Mouse (Mus musculus) embryonic facial prominence, embryonic 11.5 days (tissue): ENCODE data around the gene Cryl1. TPM values are rescaled to one million over a fixed set of nuclear protein-coding genes. Genes with fewer than 3 reads are reported as not detected.

Experiments
- ATAC-seq: fragments of 200-750 bp; cut with Nextera tagmentation; replicated peaks from 2 replicates; pipeline ENCODE4 v1.8.0; 2017; ENCODE audit warnings: low read depth; ENCODE audit not compliant: insufficient number of reproducible peaks, low FRiP score, low TSS enrichment
- DNase-seq: peaks from one replicate; pipeline ENCODE4 v3.0.0-alpha.2; 2015; ENCODE audit warnings: low spot score
- H3K27ac ChIP-seq: fragments of 300-500 bp; sonication (generic); replicated peaks from 2 replicates; pipeline ENCODE4 v1.5.1; 2014; ENCODE audit warnings: mild to moderate bottlenecking, low read depth, low read length, control low read depth
- H3K27me3 ChIP-seq: fragments of 300-500 bp; sonication (generic); 2 replicates; pipeline ENCODE4 v1.6.1; 2014; ENCODE audit warnings: mild to moderate bottlenecking, low read length, moderate library complexity, mixed read lengths; ENCODE audit not compliant: control insufficient read depth, insufficient read depth
- H3K36me3 ChIP-seq: fragments of 300-500 bp; sonication (generic); replicated peaks from 2 replicates; pipeline ENCODE4 v1.6.1; 2014; ENCODE audit warnings: low read depth, mild to moderate bottlenecking, low read length, moderate library complexity, mixed read lengths; ENCODE audit not compliant: control insufficient read depth, insufficient read depth
- H3K4me1 ChIP-seq: fragments of 300-500 bp; sonication (generic); 2 replicates; pipeline ENCODE4 v1.6.1; 2014; ENCODE audit warnings: low read length, mixed read lengths; ENCODE audit not compliant: control insufficient read depth, insufficient read depth
- H3K4me2 ChIP-seq: fragments of 300-500 bp; sonication (generic); 2 replicates; pipeline ENCODE4 v1.6.1; 2014; ENCODE audit warnings: low read depth, mild to moderate bottlenecking, control low read depth, low read length, moderate library complexity
- H3K4me3 ChIP-seq: fragments of 300-500 bp; sonication (generic); 2 replicates; pipeline ENCODE4 v1.5.1; 2014; ENCODE audit warnings: low read depth, low read length, control low read depth
- H3K9ac ChIP-seq: fragments of 300-500 bp; sonication (generic); replicated peaks from 2 replicates; pipeline ENCODE4 v1.6.1; 2014; ENCODE audit warnings: mild to moderate bottlenecking, control low read depth, low read length
- H3K9me3 ChIP-seq: fragments of 300-500 bp; sonication (generic); replicated peaks from 2 replicates; pipeline ENCODE4 v1.6.1; 2016; ENCODE audit warnings: mild to moderate bottlenecking, low read length, inconsistent platforms, mixed read lengths; ENCODE audit not compliant: control insufficient read depth
- WGBS: fragments of 180-500 bp; shearing (Covaris S2); extraction: QIAGEN DNeasy Blood & Tissue Kit; methylation state at CpG from one replicate; pipeline ENCODE4 v1.1.7; 2014; 5-methylcytosine and 5-hydroxymethylcytosine counted together
- polyA plus RNA-seq: library from polyadenylated mRNA; unstranded; fragments of >200 nt; fragmentation: Nextera tagmentation; extraction: Ambion mirVana; gene quantifications from 2 replicates; pipeline ENCODE4 v1.2.1, GENCODE M21; 2014

The Cryl1 gene
- polyA plus RNA-seq, 1 experiment from 2014 or later: 12.0 TPM

GRCm38 (mm10) chr14:57386758-57387561, 11.4 kb downstream of the Cryl1 start:
- H3K4me3 ChIP-seq: no peak overlapping the region
- no peak overlapping the region for H3K27ac ChIP-seq
- H3K27me3 ChIP-seq: no peaks in the 10 kb centered on the region
- no peaks in the 10 kb centered on the region for H3K36me3 ChIP-seq
- WGBS: 58% methylated on average over 14 of the region's 14 CpGs
- DNase-seq (peak; percentile 26), ATAC-seq (no peak)
- no peak overlapping the region for H3K9ac ChIP-seq
- H3K4me2 ChIP-seq: no peak overlapping the region
- no peaks in the 10 kb centered on the region for H3K9me3 ChIP-seq
- H3K4me1 ChIP-seq: no peaks in the 10 kb centered on the region

GRCm38 (mm10) chr14:57385667-57386066, 12.7 kb downstream of the Cryl1 start:
- no peaks in the 10 kb centered on the region for H3K9me3 ChIP-seq
- H3K4me1 ChIP-seq: no peaks in the 10 kb centered on the region
- no peak overlapping the region for H3K9ac ChIP-seq
- no peak overlapping the region for H3K27ac ChIP-seq
- H3K4me2 ChIP-seq: no peak overlapping the region
- H3K27me3 ChIP-seq: no peaks in the 10 kb centered on the region
- 84% methylated on average over 5 of the region's 5 CpGs for WGBS
- no peak overlapping the region for H3K4me3 ChIP-seq
- DNase-seq (no peak), ATAC-seq (no peak)
- H3K36me3 ChIP-seq: no peaks in the 10 kb centered on the region

- no peak overlapping the region for H3K9ac ChIP-seq
- ATAC-seq (no peak), DNase-seq (no peak)
- no peak overlapping the region for H3K4me2 ChIP-seq
- no peak overlapping the region for H3K27ac ChIP-seq
- H3K27me3 ChIP-seq: no peaks in the 10 kb centered on the region
- 80% methylated on average over 5 of the region's 5 CpGs for WGBS
- H3K9me3 ChIP-seq: no peaks in the 10 kb centered on the region
- no peaks in the 10 kb centered on the region for H3K4me1 ChIP-seq
- no peaks in the 10 kb centered on the region for H3K36me3 ChIP-seq
- no peak overlapping the region for H3K4me3 ChIP-seq
Measured at GRCm38 (mm10) chr14:57377531-57377930, 20.8 kb downstream of the Cryl1 start.

- Histone ChIP-seq H3K4me2 (no peak overlapping the region), H3K27ac (no peak overlapping the region), H3K4me1 (no peaks in the 10 kb centered on the region), H3K9me3 (no peaks in the 10 kb centered on the region), H3K4me3 (no peak overlapping the region), H3K9ac (no peak overlapping the region), H3K27me3 (no peaks in the 10 kb centered on the region), H3K36me3 (no peaks in the 10 kb centered on the region)
- DNase-seq (no peak), ATAC-seq (no peak)
- WGBS: 79% methylated on average over 9 of the region's 9 CpGs
Measured at GRCm38 (mm10) chr14:57376956-57377355, 21.4 kb downstream of the Cryl1 start.

GRCm38 (mm10) chr14:57376016-57376415, 22.3 kb downstream of the Cryl1 start:
- no peak for ATAC-seq
- 78% methylated on average over 8 of the region's 8 CpGs for WGBS

GRCm38 (mm10) chr14:57375205-57375604, 23.1 kb downstream of the Cryl1 start:
- Histone ChIP-seq H3K27ac (no peak overlapping the region), H3K36me3 (no peaks in the 10 kb centered on the region), H3K4me2 (no peak overlapping the region), H3K4me3 (no peak overlapping the region), H3K9ac (no peak overlapping the region), H3K9me3 (no peaks in the 10 kb centered on the region), H3K4me1 (no peaks in the 10 kb centered on the region), H3K27me3 (no peaks in the 10 kb centered on the region)
- ATAC-seq (no peak), DNase-seq (no peak)
- 71% methylated on average over 9 of the region's 9 CpGs for WGBS

More at GRCm38 (mm10) chr14:57376016-57376415, 22.3 kb downstream of the Cryl1 start:
- no peak for DNase-seq
- Histone ChIP-seq H3K27ac (no peak overlapping the region), H3K4me3 (no peak overlapping the region), H3K27me3 (no peaks in the 10 kb centered on the region), H3K36me3 (no peaks in the 10 kb centered on the region), H3K4me1 (no peaks in the 10 kb centered on the region), H3K9me3 (no peaks in the 10 kb centered on the region), H3K9ac (no peak overlapping the region), H3K4me2 (no peak overlapping the region)

GRCm38 (mm10) chr14:57372348-57373102, 25.8 kb downstream of the Cryl1 start:
- Histone ChIP-seq H3K27ac (no peak overlapping the region), H3K4me1 (no peaks in the 10 kb centered on the region), H3K9ac (no peak overlapping the region), H3K9me3 (no peaks in the 10 kb centered on the region), H3K27me3 (no peaks in the 10 kb centered on the region), H3K4me2 (no peak overlapping the region), H3K36me3 (no peaks in the 10 kb centered on the region), H3K4me3 (no peak overlapping the region)
- WGBS: 48% methylated on average over 8 of the region's 8 CpGs
- ATAC-seq (no peak), DNase-seq (peak; percentile 87)

GRCm38 (mm10) chr14:57367327-57367726, 31.0 kb downstream of the Cryl1 start:
- Histone ChIP-seq H3K27ac (no peak overlapping the region), H3K36me3 (no peaks in the 10 kb centered on the region), H3K27me3 (no peaks in the 10 kb centered on the region), H3K4me2 (no peak overlapping the region), H3K4me1 (no peaks in the 10 kb centered on the region), H3K9ac (no peak overlapping the region), H3K9me3 (no peaks in the 10 kb centered on the region), H3K4me3 (no peak overlapping the region)
- ATAC-seq: no peak
- 49% methylated on average over 4 of the region's 4 CpGs for WGBS
- DNase-seq: no peak
